Mouse (Mus musculus) splenic B cell, adult 2 months (primary cell): ENCODE measurements at regions not wholly inside any gene's neighbourhood (a gene's known extent, or its start where the extent isn't known, plus 50 kb on each side); places are given as distances from the start of the nearest gene placed in this dataset.

Source experiments
- DNase-seq: peaks from one replicate; pipeline ENCODE4 v3.0.0-alpha.2; 2011; ENCODE audit warnings: low read depth, low spot score
- H3K27me3 ChIP-seq: 2 replicates; pipeline ENCODE4 v1.6.1; 2012; ENCODE audit warnings: mild to moderate bottlenecking, low read length, moderate library complexity, mixed read lengths; ENCODE audit not compliant: control insufficient read depth, poor library complexity, insufficient read depth, severe bottlenecking
- H3K36me3 ChIP-seq: 2 replicates; pipeline ENCODE4 v1.6.1; 2012; ENCODE audit warnings: mild to moderate bottlenecking, low read length, moderate library complexity, mixed read lengths; ENCODE audit not compliant: control insufficient read depth, poor library complexity, insufficient read depth, severe bottlenecking

DNA sequence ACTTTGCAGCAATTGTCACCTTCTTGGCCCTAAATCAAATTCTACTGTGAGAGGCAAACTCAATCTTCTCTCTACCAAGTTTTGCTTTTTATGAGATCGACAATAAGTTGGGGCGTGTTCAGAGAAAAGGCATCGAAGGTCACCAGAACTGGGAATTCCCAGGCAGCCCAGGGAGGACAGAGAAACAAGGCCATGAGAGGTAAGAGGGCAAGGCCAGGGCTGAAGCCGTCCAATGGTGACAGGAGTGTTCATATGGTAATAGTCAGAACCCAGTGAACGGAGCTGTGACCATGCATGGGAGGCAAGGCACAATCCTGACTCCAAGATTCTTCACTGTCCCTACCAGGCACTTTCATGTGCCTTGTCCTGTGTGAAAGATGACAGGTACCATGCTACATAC lies 130.8 kb upstream of the Zmiz1 start:
- no peak for DNase-seq
- Histone ChIP-seq H3K27me3 (no peaks in the 10 kb centered on the region), H3K36me3 (no peaks in the 10 kb centered on the region)

DNA sequence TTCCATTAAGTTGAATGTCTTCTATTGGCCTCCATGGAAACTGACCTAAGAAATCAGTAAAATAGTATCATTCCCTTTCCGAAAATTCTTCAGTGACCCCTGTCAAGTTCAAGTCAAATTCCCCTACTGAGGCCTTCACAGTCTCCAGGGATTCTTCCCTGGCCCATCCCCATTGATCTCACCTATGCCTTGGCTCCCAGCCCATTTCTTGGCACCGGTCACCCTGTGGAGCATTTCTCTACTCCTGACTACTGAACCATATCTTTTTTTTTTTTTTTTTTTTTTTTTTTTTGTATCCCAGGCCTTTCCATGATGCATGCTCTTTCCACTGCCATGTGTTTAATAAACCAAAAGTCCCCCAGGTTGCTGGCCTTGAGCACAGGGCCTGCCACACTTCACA lies 124.8 kb upstream of the Zmiz1 start:
- H3K27me3 ChIP-seq = no peaks in the 10 kb centered on the region
- H3K36me3 ChIP-seq = no peaks in the 10 kb centered on the region
- no peak for DNase-seq

DNA sequence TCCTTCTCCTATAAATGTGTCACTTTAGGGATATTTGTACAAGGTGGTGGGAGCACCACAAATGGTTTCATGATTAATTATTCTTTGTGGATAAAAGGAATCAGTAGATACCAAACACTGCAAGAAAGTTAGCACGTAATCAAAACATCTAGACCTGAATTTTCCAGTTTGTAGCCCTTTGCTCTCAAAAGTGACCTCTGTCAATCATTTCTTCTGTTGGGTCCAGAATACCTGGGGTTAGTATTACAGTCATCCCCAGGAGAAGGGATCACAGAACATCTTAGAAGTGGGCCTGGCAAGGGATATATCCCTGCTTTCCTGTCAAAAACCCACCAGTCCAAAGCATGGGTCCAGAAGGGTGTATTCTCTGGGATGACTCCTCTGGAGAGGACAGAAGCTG lies 122.1 kb upstream of the Zmiz1 start:
- H3K36me3 ChIP-seq = no peaks in the 10 kb centered on the region
- H3K27me3 ChIP-seq = no peaks in the 10 kb centered on the region
- DNase-seq = no peak

DNA sequence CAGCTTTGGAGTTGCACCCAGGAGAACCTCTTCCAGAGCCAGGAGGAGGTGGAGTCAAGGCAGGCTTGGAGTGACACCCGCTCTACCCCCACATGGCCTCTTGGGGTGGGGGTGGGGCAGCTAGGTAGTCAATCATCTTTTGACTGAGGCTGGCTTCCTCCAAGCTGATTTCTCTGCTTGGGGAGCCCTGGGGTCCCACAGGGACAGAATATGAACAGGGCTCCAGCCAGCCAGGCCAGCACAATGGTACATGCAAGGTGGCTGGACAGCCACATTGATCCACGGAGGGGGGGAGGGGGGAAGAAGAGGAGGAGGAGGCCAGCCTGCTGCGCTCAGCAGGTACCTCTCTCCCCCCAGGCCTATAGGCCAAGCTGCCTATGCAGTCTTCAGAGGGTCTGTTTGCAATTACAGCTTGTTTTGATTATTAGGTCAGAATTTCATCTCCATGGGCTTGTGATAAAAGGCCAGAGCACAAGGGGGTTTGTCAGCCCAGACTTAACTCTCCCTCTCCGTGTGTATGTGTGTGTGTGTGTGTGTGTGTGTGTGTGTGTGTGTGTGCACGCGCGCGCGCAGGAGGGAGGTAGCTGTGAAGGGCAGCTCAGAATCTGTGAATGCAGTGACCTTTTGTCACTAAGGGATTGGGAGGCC lies 120.5 kb upstream of the Zmiz1 start:
- no peaks in the 10 kb centered on the region for H3K27me3 ChIP-seq
- DNase-seq = no peak
- H3K36me3 ChIP-seq = no peaks in the 10 kb centered on the region

DNA sequence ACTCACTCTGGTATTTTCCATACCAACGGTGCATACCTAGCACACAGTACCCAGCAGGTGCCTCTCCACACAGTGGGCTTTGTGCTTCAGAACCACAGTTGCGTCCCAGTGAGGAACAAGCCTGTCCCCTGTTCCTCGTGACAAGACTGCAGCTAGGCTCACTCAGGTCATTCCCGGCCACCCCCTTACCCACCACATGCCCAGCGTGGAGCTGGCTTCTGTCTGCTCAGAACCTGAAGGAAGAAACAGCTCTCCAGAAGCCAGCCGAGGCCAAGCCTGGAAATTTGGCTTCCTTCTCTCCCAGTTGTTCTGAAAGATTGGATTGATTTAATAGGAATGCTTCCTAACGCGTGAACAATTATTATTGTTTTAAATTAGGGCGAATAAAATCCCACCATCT lies 118.1 kb upstream of the Zmiz1 start:
- Histone ChIP-seq H3K27me3 (no peaks in the 10 kb centered on the region), H3K36me3 (no peaks in the 10 kb centered on the region)
- no peak for DNase-seq

DNA sequence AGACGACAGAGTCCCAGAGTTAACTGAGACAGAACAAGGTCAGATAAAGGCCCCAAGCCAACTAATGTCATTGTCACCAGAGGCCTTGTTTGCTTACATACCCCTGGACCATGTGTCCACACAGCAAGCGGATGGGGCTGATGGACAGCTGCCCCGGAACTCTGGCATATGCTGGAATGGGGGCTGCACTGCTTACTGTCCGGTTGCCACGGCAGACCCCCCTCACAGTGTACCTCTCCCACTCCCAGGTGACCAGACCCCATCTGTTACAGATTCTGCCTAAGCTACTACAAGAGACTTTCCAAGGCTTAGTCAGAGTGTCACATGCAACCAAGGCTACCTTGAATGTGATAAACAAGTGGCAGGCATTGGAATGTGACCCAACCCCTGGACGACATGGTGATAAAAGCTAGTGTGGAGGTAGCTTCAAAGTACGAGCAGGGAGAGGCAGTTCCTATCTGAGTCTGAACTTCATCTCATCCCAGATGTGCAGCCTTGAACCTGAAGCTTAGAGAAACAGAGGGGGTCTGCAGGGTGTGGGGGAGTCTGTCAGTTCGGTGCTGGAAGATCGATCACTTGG lies 117.0 kb upstream of the Zmiz1 start:
- DNase-seq = no peak
- Histone ChIP-seq H3K36me3 (no peaks in the 10 kb centered on the region), H3K27me3 (no peaks in the 10 kb centered on the region)

DNA sequence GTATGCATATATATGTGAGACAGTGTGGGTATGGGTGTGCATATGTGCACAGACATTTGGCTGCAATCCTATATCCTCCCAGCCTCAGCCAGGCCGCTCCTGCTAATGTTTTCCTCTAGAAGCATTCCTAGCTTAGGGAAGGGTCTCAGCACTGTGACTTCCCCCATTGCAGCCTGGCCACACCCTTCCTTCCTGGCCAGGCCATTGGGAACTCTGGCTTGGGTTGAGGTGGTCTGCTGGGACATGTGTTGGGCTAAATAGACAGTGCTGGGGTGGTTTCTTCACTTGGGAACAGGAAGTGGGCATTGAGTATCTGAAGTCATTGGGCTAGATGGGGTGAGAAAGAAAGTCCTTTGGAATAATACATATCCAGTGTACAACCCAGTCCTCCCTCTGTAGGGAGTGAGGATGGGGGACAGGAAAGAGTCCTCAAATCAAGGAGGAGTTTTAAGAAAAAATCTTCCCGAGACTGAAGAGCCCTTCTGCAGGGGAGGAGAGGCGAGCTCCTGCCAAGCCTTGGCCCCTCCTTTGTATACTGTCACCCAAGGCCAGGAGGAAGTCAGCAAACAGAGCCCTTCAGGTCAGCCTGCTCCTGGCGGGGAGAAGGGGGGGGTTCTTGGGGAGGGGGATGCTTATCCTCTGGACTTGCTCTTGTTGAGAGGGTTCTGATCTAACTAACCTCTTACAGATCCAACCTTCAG lies 116.0 kb upstream of the Zmiz1 start:
- no peaks in the 10 kb centered on the region for H3K36me3 ChIP-seq
- DNase-seq = no peak
- no peaks in the 10 kb centered on the region for H3K27me3 ChIP-seq

DNA sequence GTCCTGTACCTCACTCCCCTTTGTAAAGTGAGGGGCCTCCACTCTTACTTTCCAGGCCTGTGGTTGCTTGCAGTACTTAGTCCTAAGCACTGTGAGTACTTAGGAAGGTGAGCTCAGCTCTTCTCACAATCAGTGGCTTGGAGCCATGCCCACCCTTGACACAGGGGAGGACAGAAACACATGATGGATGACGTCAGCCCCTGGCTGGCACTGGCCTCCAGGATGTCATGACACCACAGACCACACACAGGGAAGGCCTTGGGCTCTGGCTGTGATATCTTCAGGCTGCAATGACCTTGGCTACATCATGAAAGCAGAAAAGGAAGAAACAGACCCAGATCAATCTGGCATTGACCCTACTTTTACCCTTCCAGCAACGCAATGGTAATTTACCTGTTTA lies 113.0 kb upstream of the Zmiz1 start:
- Histone ChIP-seq H3K36me3 (no peaks in the 10 kb centered on the region), H3K27me3 (no peaks in the 10 kb centered on the region)
- DNase-seq = no peak

DNA sequence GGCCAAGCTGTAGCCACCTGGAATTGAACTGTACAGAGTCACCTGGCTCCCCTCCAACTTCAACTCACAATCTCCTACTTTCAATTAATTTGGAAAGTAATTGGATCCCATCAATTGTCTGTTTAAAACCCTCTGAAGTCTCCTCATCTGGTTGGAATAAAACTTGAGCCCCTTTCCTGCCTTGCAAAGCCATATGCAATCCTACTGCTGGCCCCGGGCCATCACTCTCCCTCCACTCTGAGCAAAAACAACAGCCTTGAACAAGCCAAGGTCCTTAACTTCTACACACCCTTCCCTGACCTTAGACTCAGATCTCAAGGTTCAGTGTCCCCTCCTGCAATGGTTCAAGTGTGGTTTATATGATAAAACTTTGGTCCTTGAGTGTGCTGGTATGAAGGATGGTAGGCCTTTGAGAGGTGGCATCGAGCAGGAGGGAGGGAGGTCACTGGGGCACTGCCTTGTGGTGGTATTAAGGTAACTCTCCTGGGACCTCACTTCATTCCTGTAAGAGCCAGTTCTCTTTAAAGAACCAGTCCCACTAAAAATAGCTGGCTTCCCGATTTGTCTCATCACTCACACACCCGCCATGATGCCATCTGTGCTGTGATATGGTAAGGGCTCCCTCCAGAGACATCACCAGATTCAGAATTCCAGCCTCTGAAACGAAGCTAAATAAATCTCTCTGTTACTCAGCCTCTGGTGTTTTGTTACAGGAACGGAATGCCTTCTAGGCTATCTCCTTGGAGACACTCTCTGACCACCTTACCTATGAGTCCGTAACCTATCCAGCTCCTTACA lies 112.0 kb upstream of the Zmiz1 start:
- H3K36me3 ChIP-seq = no peaks in the 10 kb centered on the region
- no peak for DNase-seq
- no peaks in the 10 kb centered on the region for H3K27me3 ChIP-seq

DNA sequence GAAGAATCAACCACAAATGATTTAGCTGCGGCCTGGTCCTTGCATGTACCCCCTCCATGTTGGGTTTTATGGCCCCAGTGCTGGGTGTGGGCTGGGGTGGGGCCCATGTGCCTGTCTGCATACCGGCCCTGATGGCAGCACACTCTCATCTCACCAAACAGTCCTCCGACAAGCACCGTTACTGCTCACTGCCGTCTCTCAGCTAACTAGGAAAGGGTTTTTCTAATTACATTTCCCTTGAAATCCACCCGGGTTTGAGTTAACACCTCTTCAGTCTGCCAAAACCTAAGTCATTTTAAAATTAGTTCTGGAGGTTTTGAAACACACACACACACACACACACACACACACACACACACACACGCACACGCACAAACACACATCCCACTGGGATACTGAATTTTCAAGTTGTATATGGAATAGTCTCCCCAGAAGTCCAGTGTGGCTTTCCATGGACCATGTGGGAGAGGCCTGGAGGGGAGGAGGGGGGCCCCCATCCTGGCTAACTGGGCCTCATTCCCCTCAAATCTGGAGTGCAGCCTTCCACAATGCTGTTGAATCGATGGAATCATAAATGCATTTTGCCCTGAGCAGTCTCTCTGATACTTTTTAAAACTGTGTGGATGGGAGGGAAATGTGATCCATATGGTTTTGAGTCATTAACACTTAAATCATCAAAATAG lies 108.6 kb upstream of the Zmiz1 start:
- H3K36me3 ChIP-seq = no peaks in the 10 kb centered on the region
- no peaks in the 10 kb centered on the region for H3K27me3 ChIP-seq
- no peak for DNase-seq

DNA sequence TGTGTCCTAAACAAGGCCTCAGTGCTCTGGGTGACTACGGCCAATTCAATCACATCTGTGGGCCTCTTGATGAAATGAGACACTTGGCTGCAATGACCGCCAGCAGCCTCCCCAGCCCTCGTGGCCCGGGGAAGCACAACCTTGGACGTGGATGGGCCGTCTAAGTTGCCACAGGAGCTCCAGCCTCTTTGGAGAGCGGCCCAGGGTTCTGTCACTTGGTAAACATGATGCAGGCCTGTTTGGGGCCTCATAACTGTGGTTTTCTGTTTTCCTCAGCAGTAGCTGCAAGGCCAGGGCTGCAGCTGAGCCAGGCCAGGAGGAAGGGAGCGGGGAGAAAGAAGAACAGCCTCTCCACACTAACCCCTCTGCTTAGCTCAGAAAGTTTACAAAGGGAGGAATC lies 105.2 kb upstream of the Zmiz1 start:
- H3K36me3 ChIP-seq = no peaks in the 10 kb centered on the region
- no peak for DNase-seq

DNA sequence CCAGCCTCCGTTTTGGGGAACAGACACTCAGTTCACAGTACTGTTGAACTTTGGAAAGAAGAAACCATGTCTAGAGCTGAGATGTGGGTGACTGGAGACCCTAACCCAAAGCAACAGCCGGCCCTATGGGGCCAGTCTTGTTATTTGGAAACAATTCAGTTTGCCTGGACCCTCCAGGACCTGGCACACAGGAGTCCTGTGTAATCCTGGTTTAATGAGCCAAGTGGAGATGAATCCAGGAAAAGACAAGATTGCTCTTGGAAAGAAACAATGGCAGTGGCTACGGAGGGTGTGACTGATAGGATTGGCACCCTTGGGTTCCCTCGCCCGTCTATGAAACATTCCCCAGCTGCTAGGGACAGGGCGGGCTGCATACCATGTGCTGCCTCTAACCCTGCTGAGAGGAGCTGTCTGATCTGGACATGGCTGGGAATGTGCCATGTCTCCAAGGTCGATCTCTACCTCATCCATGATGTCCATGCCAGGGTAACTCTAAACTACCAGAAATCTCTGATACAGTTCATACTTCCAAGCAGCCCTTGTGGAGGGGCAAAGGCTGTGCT lies 104.6 kb upstream of the Zmiz1 start:
- no peaks in the 10 kb centered on the region for H3K27me3 ChIP-seq
- DNase-seq = no peak
- no peaks in the 10 kb centered on the region for H3K36me3 ChIP-seq

More for the DNA sequence above, 105.2 kb upstream of the Zmiz1 start:
- H3K27me3 ChIP-seq = no peaks in the 10 kb centered on the region

DNA sequence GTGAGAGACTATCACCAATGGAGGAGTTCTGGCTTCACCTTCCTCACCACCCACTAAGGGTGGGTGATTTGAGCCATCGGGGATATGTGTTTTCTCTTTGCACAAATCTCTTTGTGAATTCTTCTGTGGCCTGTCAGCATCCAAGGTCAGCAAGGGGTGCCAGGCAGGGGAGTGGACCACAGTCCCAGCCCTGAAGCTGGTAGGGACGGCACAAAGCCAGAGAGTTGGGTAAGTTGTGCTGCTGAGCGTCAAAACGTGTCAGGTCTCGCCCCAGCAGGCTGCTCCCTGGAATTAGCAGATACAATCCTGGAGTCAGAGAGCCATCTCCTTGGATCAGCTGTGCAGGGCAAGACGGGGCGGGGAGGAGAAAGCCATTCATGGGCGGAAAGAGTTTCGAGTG lies 101.2 kb upstream of the Zmiz1 start:
- no peak for DNase-seq

DNA sequence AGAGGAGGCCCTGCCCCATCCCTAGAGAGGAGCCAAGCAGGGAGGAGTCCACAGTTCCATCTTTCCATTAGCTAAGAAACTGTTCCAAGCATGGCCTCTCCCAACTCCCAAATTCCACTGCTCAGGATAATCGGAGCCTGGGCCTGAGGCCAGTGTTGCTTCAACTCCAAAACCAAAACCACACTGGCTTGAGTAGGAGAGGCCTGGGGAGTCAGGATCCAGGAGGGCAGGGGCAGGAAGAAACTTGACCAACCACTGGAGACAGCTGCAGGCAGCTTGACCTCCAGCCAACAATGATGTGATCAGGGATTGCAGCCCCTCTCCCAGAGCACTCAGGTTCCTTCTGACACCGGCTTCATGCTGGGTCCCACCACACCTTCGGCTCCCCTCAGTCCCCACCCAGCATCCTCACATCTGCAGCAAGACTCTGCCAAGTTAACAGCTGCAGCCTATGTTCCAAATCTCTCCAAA lies 99.1 kb upstream of the Zmiz1 start:
- no peaks in the 10 kb centered on the region for H3K36me3 ChIP-seq
- DNase-seq = no peak
- no peaks in the 10 kb centered on the region for H3K27me3 ChIP-seq

More for the DNA sequence above, 101.2 kb upstream of the Zmiz1 start:
- Histone ChIP-seq H3K27me3 (no peaks in the 10 kb centered on the region), H3K36me3 (no peaks in the 10 kb centered on the region)
